Mouse (Mus musculus) intestine, embryonic 14.5 days (tissue): ENCODE measurements around the gene 4930442H23Rik. TPM values are rescaled to one million over a fixed set of nuclear protein-coding genes. Genes with fewer than 3 reads are reported as not detected.

Source experiments
- ATAC-seq: fragments of 200-750 bp; cut with Nextera tagmentation; replicated peaks from 2 replicates; pipeline ENCODE4 v1.8.0; 2017; ENCODE audit warnings: low read depth, moderate number of reproducible peaks, moderate TSS enrichment, moderate library complexity; ENCODE audit not compliant: low FRiP score, low TSS enrichment
- DNase-seq: peaks from one replicate; pipeline ENCODE4 v3.0.0-alpha.2; 2018; ENCODE audit warnings: low spot score
- H3K27ac ChIP-seq: fragments of 300-500 bp; sonication (generic); 2 replicates; pipeline ENCODE4 v1.5.1; 2014; ENCODE audit warnings: low read depth, mild to moderate bottlenecking, control low read depth
- H3K27me3 ChIP-seq: fragments of 300-500 bp; sonication (generic); replicated peaks from 2 replicates; pipeline ENCODE4 v1.6.1; 2014; ENCODE audit warnings: low read length, control low read depth; ENCODE audit not compliant: control insufficient read depth, insufficient read depth
- H3K36me3 ChIP-seq: fragments of 300-500 bp; sonication (generic); 2 replicates; pipeline ENCODE4 v1.6.1; 2014; ENCODE audit warnings: low read length, control low read depth; ENCODE audit not compliant: control insufficient read depth, insufficient read depth
- H3K4me1 ChIP-seq: fragments of 300-500 bp; sonication (generic); replicated peaks from 2 replicates; pipeline ENCODE4 v1.6.1; 2014; ENCODE audit warnings: low read length, control low read depth, mixed read lengths; ENCODE audit not compliant: control insufficient read depth, insufficient read depth
- H3K4me2 ChIP-seq: fragments of 300-500 bp; sonication (generic); 2 replicates; pipeline ENCODE4 v1.6.1; 2014; ENCODE audit warnings: low read length
- H3K4me3 ChIP-seq: fragments of 300-500 bp; sonication (generic); 2 replicates; pipeline ENCODE4 v1.5.1; 2014; ENCODE audit warnings: low read depth, low read length, control low read depth, mixed read lengths
- H3K9ac ChIP-seq: fragments of 300-500 bp; sonication (generic); 2 replicates; pipeline ENCODE4 v1.6.1; 2014; ENCODE audit warnings: mild to moderate bottlenecking, low read length
- H3K9me3 ChIP-seq: fragments of 300-500 bp; sonication (generic); 2 replicates; pipeline ENCODE4 v1.6.1; 2016; ENCODE audit warnings: low read length, control low read depth; ENCODE audit not compliant: control insufficient read depth
- WGBS: fragments of 180-500 bp; shearing (Covaris S2); extraction: QIAGEN DNeasy Blood & Tissue Kit; methylation state at CpG from one replicate; pipeline ENCODE4 v1.1.7; 2014; 5-methylcytosine and 5-hydroxymethylcytosine counted together
- polyA plus RNA-seq: library from polyadenylated mRNA; unstranded; fragments of >200 nt; fragmentation: Nextera tagmentation; extraction: Ambion mirVana; gene quantifications from 2 replicates; pipeline ENCODE4 v1.2.1, GENCODE M21; 2014

4930442H23Rik gene
- polyA plus RNA-seq, 1 experiment from 2014 or later, result not detected

DNA sequence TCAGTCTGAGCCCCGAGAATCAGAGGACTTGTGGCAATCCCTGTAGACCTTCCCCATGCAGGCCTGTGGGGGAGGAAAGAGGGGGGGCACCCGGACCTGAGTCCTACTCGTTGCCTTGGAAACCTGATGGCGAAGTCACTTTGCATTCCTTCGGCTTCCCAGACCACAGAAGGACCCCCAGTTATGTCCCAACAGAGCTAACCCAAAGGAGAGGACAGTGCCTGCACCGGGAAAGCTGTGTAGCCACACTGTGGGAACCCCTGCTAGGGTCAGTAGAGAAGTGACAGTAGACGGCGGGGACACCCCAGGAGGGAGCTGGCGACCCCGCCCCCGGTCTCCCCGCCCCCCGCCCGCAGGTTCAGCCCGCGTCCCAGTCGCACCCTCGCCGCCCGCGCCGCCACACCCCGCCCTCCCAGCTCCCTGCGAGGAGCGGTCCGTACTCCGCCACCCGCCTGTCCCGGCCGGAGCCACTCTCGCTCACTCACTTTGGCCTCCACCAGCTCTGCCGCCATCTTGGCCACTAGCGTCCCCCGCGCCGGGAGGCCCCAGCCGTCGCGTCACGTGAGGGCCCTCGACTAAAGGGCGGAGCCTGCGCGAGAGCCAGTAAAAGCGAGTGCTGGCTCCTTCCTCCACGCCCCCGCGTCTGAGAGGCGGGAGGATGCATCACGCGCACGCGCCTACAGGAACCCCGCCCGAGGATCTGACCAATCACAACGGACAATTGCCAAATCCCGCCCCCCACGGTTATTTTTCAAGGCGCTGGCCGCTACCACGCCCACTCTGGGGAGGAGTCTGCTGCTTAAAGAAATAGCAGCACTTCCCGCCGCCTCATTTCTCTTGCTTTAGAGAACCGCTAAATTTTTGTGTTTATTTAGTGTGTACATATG is 16.2 kb downstream of the 4930442H23Rik start, which contains the start of gene Pias4:
Gene Pias4, minus strand, starts transcription at position 724 of the 887 bp plus-strand sequence.
- peak within 1 kb of the TSS; percentile 80 for H3K4me3 ChIP-seq
- no peaks in the 10 kb centered on the region for H3K27me3 ChIP-seq
- H3K4me2 ChIP-seq, result peak within 1 kb of the TSS; percentile 97
- H3K4me1 ChIP-seq, result peaks cover 15% of the 10 kb centered on the region
- H3K27ac ChIP-seq, result peak within 1 kb of the TSS; percentile 52
- WGBS, result under 1% methylated on average over 62 of the region's 64 CpGs
- no peaks in the 10 kb centered on the region for H3K9me3 ChIP-seq
- H3K9ac ChIP-seq, result peak within 1 kb of the TSS; percentile 76
- DNase-seq, result peak; percentile 100
- H3K36me3 ChIP-seq, result peaks cover 15% of the 10 kb centered on the region
- ATAC-seq, result peak; percentile 84

DNA sequence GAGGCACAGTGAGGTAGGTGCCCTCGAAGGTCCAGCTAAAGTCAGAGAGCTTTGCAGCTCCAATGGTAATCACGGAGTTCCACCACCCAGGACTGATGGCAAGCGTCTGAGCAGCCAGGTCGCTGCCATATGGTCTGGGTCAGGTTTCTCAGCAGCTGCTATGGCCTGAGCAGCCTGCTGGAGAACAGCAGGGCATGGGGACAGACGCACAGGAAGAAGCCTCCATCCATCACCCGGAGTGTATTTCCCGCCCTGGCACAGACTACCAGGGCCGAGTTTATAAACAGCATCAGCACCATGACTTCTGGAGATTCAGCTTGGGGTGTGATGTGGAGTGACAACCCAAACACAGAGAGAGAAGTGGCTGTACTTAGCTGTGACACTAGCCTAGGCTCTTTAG is 18.5 kb downstream of the 4930442H23Rik start:
- ATAC-seq (no peak), DNase-seq (no peak)
- H3K27ac ChIP-seq, result no peak overlapping the region
- H3K27me3 ChIP-seq, result no peaks in the 10 kb centered on the region
- peaks cover 15% of the 10 kb centered on the region for H3K4me1 ChIP-seq
- 67% methylated on average over 8 of the region's 8 CpGs for WGBS
- H3K36me3 ChIP-seq, result peaks cover 39% of the 10 kb centered on the region
- H3K4me2 ChIP-seq, result no peak overlapping the region
- no peak overlapping the region for H3K4me3 ChIP-seq
- no peaks in the 10 kb centered on the region for H3K9me3 ChIP-seq
- no peak overlapping the region for H3K9ac ChIP-seq

DNA sequence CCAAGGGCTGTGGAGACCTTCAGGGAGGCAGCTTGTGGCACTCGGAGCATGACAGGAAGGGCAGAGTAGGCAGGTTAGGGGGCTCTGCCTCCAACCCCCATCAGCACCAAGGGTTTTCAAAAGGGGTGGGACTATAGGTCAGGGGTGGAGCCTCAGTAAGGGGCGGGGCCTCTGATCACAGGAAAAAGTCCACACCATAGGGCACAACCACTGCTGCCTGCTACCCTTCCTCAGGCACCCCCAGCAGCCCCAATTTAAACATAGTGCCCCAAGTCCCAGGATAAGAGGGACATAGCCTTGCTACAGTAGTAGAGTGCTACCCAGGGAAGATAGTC is 21.4 kb downstream of the 4930442H23Rik start:
- ATAC-seq (no peak), DNase-seq (no peak)
- Histone ChIP-seq H3K36me3 (peaks cover 55% of the 10 kb centered on the region), H3K9ac (no peak overlapping the region), H3K4me2 (no peak overlapping the region), H3K9me3 (no peaks in the 10 kb centered on the region), H3K27me3 (no peaks in the 10 kb centered on the region), H3K4me1 (peaks cover 10% of the 10 kb centered on the region), H3K4me3 (no peak overlapping the region), H3K27ac (no peak overlapping the region)
- WGBS, result 65% methylated on average over 2 of the region's 2 CpGs

GRCm38 (mm10) chr10:81161602-81162317 is 21.9 kb downstream of the 4930442H23Rik start:
- Histone ChIP-seq H3K9ac (no peak overlapping the region), H3K27me3 (no peaks in the 10 kb centered on the region), H3K9me3 (no peaks in the 10 kb centered on the region), H3K4me1 (peaks cover 7% of the 10 kb centered on the region), H3K27ac (no peak overlapping the region), H3K4me2 (no peak overlapping the region), H3K4me3 (no peak overlapping the region), H3K36me3 (peaks cover 60% of the 10 kb centered on the region)
- no peak for DNase-seq
- WGBS, result 79% methylated on average over 8 of the region's 8 CpGs
- no peak for ATAC-seq

DNA sequence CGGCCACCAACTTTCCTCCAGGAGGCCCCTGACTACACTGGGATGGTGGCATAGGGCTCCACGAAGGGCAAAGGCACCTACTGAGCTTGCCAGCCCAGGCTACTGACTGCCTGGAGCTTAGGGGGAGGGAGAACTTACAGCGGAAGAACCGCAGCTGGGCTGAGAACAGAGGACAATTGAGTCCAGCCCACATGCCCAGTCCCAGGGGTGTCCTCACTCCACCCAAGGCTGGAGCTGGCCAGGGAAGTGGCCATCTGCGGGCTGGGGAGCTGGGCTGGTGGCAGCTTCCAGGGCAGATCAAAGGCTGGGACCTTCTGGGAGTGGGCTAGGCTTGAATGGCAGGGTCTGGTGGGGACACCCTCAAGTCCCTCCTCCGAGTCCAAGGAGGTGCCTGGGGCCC is 28.9 kb downstream of the 4930442H23Rik start:
- H3K27me3 ChIP-seq, result no peaks in the 10 kb centered on the region
- WGBS, result 84% methylated on average over 6 of the region's 6 CpGs
- H3K27ac ChIP-seq, result no peak overlapping the region
- H3K4me2 ChIP-seq, result no peak overlapping the region
- DNase-seq (no peak), ATAC-seq (no peak)
- H3K4me1 ChIP-seq, result no peaks in the 10 kb centered on the region
- no peaks in the 10 kb centered on the region for H3K9me3 ChIP-seq
- no peak overlapping the region for H3K9ac ChIP-seq
- H3K4me3 ChIP-seq, result no peak overlapping the region
- peaks cover 68% of the 10 kb centered on the region for H3K36me3 ChIP-seq

DNA sequence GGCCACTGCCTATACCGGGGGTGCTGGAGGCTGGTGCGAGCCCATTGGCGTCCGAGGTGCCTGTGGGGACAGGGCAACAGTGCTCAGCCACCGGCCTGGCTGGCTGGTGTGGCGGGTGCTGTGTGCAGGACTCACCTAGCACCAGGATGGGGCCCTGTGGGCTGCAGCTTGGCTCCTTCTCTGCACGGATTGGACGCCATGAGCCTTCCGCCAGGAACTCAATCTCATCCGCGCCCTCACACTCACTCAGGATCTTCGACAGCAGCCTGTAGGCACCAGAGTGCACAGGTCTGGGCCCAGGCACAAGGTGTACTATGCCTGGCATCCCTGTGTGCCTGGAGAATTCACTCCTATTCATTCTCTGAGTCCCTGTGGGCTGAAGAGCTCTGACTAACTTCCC is 29.3 kb downstream of the 4930442H23Rik start:
- ATAC-seq (no peak), DNase-seq (no peak)
- Histone ChIP-seq H3K36me3 (peaks cover 72% of the 10 kb centered on the region), H3K4me2 (no peak overlapping the region), H3K27ac (no peak overlapping the region), H3K4me3 (no peak overlapping the region), H3K4me1 (no peaks in the 10 kb centered on the region), H3K27me3 (no peaks in the 10 kb centered on the region), H3K9me3 (no peaks in the 10 kb centered on the region), H3K9ac (no peak overlapping the region)
- WGBS, result 90% methylated on average over 12 of the region's 12 CpGs

DNA sequence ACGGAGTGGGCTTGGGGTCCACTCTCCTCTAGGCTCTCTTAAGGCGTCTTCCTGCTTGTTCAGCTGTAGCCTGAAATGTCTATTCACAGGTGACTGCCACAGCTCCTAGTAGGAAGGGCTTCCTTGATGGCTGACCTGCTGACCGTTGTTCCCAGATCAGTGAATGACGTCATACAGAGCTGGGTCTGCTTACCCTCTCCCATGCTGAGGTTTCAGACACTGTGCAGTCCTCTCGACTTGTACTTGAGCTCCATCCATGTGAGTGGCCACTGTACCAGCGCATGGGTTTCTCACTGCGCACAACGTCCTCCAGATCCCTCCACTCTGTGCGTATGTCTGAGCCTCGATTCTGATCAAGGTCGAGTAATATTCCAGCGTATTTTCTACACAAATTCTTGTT is 31.0 kb downstream of the 4930442H23Rik start:
- no peak overlapping the region for H3K4me3 ChIP-seq
- H3K27ac ChIP-seq, result peak overlapping the region; percentile 47; the same call in 1 of the 2 replicates
- H3K9me3 ChIP-seq, result no peaks in the 10 kb centered on the region
- no peaks in the 10 kb centered on the region for H3K27me3 ChIP-seq
- H3K9ac ChIP-seq, result no peak overlapping the region
- 69% methylated on average over 12 of the region's 12 CpGs for WGBS
- H3K4me2 ChIP-seq, result no peak overlapping the region
- ATAC-seq, result 0 out of 2 replicates have a peak, but pooled peaks have one; percentile 28
- peaks cover 78% of the 10 kb centered on the region for H3K36me3 ChIP-seq
- DNase-seq, result no peak
- H3K4me1 ChIP-seq, result no peaks in the 10 kb centered on the region

DNA sequence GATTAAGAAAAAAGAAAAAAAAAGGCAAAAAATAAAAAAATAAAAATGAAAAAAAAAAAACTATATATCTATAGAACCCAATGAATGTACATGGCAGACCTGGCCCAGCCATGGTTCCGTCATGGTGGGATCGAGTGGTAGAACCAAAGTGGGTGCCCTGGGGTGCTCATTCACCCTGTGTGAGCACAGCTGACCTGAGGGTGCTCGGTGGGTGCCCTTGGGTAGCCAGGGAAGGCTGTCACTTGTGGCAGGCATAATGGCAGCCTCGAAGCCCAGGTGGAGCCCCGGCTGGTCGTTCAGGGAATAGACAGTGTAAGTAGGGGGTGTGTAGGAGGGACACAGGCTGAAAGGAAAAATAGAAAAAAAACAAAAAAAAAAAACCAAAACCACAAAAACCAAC is 32.4 kb downstream of the 4930442H23Rik start:
- DNase-seq (no peak), ATAC-seq (no peak)
- Histone ChIP-seq H3K36me3 (peaks cover 78% of the 10 kb centered on the region), H3K9me3 (no peaks in the 10 kb centered on the region), H3K9ac (no peak overlapping the region), H3K27ac (no peak overlapping the region), H3K4me3 (no peak overlapping the region), H3K4me1 (no peaks in the 10 kb centered on the region), H3K4me2 (no peak overlapping the region), H3K27me3 (no peaks in the 10 kb centered on the region)
- WGBS, result 78% methylated on average over 6 of the region's 6 CpGs
